Mouse (Mus musculus): ENCODE results near the gene Adamts15.

Gene Adamts15

GRCm38 (mm10) chr9:30879947-30880273 is 42.3 kb downstream of the Adamts15 start:
- no peak for DNase-seq (ENCODE audit: low spot score)

- DNase-seq (ENCODE audit: low spot score), result no peak
Measured at GRCm38 (mm10) chr9:30879248-30879946, 42.9 kb downstream of the Adamts15 start.

DNA sequence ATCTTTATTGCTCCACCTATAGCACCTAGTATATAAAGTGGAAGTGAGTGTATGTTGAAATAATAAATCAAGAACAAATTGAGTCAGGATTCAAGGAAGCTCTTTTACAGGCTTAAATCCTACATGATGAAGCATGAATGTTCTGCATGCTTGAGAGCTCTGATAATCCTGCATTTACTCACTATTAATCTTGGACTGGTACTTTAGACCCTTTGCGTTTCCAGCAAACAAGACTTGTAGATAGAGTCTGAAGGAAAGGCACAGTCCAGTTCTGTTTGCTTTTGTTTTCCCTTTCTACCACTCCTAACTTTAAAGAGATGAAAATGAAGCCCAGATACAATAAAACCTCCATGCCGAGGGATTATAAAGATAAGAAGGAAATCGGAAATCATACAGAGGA is 45.7 kb downstream of the Adamts15 start:
- DNase-seq (ENCODE audit: low spot score), result no peak

GRCm38 (mm10) chr9:30855837-30856236 is 66.4 kb downstream of the Adamts15 start:
- no peak for DNase-seq (ENCODE audit: low spot score)

DNA sequence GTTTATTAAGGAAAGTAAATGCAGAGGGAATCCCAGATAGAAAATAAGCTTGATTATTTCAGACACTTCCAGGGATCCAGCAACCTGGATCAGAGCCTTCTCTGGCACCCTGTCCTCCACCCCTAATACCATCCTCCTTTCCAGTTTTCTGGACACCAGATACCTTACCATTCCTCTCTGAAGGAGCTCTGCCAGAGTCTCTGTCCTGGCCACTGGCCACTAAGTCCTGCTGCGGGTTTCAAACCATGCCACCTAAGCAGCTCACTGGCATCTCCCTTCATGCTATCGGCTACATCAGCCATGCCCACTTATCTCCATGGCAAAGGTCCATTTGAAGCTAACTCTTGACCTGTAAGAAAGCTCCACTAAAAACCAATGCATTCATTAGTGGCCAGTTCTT is 70.4 kb downstream of the Adamts15 start:
- DNase-seq (ENCODE audit: low spot score), result no peak

DNA sequence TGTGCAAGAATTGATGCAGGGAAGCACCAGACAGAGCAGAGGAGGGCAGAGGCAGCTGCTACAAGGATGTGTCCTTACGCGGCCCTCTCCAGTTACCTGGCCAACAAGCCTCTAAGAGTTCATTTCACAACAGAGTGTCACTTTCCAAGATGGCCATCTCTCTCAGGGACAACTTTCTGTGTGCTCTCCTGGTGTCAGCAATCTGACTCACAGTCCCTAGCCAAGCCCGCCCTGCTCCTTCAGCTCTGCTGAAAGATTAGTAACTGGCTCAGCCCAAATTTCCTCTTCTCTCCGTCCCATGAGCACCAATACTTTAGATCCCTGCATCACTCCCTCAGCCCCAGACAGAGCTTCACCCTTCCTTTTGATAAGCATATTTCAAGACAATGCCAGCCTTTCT is 72.3 kb downstream of the Adamts15 start:
- DNase-seq (ENCODE audit: low spot score), result no peak

DNA sequence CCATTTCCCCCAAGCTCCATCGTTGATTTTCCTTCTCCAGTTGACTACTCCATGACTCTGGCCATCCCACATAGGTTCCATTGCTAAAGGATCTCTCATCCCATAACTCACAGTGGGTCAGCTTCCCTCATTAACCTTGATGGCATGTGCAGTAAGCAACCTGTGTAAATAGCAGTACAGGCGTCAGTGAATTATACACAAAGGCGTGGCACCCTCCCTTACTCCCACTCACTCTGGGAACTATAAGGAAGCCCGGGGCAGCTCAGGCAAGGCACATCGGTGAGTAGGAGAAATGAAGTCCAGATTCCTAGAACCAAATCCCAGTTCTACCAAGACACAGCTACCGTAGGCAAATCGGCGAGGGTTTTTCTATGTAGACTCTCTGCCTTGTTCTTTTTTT is 72.8 kb downstream of the Adamts15 start:
- DNase-seq (ENCODE audit: low spot score), result no peak
